Mouse (Mus musculus): ENCODE data around the gene Mtor.

Mtor gene

DNA sequence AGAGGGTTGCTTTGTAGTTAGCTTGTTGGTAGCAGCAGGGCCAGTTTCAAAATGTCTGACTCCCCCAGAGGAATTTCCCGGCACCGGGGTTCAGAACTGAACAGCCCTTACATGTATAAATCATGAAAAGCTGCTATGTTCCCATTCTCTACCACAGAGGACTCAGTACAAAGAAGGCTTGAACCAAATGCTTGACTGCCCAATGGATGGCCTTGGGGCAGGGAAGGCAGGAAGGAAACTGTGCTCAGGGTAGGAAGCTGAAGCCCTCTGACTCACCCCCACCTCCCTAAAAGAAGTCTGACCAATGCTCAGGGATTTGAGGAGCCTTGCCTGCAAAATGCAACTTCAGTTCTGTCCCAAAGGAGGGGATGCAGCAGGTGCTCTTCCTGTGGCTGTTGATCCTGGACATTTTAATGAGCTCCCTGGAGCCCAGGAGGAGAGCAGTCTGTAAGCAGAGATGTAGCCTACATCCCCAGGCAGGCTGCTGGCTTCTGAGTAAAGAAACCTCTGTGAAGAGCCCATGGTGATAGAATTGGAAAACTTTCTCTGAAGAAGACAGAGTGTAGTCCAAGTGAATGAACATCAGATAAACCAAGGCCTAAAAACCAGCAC lies 33.3 kb downstream of the Mtor start:
- no peak for DNase-seq (ENCODE audit: extremely low read depth, low read depth, low spot score)

DNA sequence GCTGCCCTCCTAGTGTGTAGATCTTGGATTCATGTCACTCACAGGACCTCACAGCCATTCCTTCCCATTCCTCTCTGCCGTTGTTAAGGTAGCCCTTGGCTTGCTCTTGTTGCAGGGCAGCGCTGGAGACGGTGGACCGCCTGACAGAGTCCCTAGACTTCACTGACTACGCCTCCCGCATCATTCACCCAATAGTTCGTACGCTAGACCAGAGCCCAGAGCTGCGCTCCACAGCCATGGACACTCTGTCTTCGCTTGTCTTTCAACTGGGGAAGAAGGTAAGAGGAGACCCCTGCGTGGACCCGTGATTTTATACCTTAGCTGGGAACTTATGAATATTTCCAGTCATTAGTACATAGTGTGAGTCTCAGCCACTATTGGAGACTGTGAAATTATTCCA lies 36.1 kb downstream of the Mtor start:
- no peak for DNase-seq (ENCODE audit: extremely low read depth, low read depth, low spot score)

DNA sequence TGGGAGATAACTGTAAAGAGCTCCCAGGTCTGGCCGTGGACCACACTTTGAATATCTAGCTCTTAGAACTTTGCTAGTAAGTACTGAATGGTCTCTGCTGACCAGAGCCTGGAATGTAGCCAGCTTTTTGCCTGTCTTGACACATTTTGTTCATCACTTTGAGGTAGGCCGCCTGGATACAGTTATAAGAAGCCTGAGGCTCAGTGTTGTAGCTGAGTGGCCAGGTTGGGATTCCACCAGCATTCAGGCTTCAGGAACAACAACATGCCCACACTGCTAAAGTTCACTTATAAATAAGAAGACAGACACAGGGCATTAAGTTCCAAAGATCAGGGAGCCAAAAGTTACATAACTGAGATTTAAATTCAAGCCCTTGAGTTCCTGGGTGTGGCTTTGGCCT lies 39.4 kb downstream of the Mtor start:
- DNase-seq (ENCODE audit: extremely low read depth, low read depth, low spot score): no peak

DNA sequence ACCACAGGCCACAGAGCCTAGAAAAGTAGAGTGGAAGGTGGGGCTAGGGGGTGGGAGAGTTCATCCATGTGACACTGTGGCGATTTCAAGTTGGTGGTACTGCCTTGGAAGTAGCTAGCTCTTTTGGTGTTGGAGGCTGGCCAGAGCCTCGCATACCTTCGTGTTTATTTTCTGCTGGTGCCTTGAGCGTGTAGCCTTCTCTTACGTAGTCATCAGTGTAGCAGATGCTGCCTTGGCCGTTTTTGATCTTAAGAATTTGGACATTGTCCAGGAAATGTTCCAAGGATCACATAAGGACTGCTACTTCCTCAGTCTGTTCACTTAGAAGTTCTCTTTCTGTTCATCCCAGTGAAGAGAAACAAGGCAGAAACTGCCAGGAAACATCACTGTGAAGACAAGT lies 42.1 kb downstream of the Mtor start:
- DNase-seq (ENCODE audit: extremely low read depth, low read depth, low spot score): no peak

DNA sequence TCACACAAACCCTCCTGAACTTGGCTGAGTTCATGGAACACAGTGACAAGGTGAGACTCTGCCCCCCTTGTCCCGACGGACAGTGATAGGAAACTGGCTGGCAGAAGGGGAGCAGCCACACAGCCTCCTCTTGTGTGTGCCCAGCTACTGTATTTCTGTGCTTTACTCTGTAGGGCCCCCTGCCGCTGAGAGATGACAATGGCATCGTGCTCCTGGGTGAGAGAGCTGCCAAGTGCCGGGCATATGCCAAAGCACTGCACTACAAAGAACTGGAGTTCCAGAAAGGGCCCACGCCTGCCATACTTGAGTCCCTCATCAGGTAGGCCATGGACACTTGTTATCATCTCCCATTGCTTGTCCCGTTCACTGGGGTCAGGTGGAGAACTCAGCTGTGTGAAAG lies 43.0 kb downstream of the Mtor start:
- no peak for DNase-seq (ENCODE audit: extremely low read depth, low read depth, low spot score)

DNA sequence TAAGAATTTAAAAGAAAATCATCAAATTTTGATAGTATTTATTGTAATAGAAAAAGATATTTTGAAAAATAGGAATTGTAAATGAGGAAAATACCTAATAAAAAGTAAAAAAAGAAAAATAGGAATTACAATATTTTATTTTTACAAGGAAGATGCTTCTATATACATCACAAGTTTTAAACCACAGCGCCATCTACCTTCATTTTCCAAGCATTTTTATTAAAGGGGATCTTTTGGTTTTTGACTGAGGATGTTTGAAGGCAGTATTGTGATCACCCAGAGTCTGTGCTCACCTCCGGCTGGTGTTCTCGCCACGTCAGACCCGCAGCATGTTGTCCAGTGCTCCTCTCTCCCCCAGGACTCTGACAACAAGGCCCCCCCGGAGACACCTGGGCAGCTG lies 46.7 kb downstream of the Mtor start:
- DNase-seq (ENCODE audit: extremely low read depth, low read depth, low spot score): no peak

DNA sequence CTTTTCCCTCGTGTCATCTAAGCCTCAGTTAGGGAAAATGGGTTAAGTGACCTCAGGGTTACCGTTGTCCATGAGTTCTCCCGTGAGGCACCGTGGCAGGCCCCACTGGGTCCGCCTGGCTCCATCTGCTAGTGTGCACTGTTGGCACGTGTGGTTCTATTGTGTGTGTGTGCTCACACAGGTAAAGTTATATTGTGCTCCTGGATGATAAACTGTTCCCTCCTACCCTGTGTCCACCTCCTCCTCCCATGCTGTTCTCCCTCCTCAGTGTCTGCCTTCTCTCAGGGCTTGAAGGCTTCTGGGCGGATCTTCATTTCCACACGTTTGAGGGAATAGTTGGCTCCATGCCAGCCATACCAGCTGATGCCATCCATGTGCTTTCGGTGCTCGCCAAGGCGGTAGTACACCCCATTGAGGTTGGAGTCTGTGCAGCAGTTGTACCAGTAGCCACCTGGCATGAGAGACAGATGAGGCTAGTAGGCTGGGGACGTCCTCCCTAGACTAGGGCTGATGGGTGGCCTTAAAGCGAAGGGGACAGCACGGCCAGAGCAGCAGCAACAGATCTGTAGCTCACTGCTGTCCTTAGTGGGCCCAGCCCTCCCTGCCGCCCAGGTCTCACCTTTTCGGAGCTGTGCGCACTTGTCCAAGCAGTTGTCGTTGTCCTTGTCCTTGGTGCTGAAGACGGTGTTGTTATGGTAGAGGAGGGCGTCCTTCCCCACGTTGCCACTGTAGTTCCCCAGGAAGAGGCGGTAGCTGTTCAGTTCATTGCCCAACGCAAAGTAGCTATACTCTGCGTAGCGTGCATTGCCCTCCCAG lies 47.7 kb downstream of the Mtor start:
- no peak for DNase-seq (ENCODE audit: extremely low read depth, low read depth, low spot score)

DNA sequence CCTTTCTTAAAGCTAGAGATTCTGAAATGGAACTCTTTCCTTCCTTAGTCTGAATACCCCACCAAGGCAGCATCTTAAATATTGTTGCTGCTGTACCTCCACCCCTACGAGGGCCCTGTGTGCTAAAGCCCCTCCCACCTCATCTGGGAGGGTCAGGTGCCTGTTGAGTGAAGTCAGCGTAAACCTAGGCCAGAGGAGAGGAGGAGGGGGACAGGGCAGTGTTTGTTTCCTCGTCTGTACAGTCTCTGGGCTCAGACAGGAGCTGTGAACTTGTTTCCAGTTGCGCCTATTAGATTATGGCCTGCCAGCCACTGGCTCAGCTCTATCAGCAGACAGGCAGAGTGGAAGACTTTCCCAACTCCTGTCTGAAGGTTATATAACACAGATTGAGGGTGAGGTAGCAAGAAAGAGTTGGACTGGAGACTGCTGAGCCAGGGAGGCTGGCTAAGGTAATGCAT lies 52.0 kb downstream of the Mtor start, which contains the start of gene Angptl7:
Gene Angptl7 (minus strand): TSS at position 51 of the 458 bp plus-strand sequence.
- no peak for DNase-seq (ENCODE audit: extremely low read depth, low read depth, low spot score)

DNA sequence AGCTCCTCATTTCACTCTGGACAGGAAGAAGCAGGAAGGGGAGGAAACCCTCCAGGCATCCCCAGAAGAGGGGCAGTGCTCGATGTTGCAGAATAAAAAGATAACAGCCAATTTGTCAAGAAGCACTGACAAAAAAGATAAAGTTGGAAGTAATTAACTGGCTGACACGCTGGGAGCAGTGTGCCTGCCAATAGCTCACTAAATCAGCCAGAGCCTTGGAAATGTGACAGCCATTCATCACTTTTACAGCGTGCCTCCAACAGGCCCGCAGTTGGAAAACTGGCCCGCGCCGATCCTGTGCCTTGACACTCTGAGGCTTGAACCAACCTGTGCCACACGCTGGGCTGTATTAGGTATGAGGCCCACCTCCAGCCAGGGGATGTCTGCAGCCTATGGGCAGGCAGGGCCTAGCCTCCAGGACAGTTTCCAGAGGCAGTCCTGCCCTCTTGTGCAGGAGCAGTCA lies 56.1 kb downstream of the Mtor start:
- DNase-seq (ENCODE audit: extremely low read depth, low read depth, low spot score): no peak

DNA sequence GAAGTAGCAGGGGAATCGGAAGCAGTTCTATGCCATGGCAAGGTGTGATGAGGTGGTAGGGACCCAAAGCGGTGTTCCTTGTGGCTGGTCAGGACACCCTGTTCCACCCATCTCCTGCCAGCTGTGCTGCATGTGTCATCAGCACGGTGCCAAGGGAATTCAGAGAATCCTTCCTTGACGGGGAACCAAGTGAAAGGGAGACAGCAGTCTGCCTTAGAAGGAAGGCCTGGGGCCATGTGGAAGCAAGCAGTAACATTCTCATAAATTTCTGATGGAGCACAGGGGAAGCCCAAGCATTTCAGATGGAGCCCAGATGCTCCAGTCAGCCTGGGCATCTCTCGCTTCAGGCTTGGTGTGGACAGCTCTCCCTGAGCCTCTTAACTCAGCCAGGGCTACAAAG lies 59.2 kb downstream of the Mtor start:
- no peak for DNase-seq (ENCODE audit: extremely low read depth, low read depth, low spot score)

DNA sequence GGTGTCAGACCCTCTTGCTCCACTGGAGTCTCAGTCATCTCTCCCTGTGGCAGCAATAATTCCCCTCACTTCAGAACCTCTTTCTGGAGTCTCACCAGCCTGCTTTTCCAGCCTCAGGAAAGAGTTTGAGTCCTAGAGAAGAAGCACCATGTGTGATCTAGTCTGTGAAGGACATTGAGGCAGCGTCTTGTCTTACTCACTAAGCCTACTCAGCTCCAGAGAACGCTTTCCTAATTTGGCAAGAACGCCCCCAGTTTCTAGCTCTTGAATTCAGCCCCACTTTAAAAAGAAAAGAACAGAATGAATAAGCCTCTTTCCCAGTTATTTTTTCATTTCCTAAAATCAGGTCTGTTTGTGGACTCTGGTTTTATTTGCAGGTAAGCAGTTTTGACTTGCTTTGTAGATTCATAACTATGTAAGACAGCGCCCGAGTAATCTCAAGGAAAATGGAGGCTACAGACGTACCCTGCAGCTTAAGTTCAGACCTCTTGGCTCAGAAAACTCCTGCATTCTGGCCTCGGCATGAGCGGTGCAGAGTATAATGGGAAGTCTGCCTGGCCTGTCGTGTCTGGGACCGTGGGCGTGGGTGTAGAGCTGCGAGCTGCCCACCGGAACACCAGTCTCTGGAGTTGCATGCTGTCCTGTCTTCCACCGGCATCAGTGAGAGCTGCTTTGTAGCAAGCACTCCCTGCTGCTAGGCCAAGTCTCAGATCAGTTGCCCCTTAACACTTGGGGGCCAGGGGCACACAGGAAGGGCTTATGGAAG lies 59.9 kb downstream of the Mtor start:
- DNase-seq (ENCODE audit: extremely low read depth, low read depth, low spot score): no peak

DNA sequence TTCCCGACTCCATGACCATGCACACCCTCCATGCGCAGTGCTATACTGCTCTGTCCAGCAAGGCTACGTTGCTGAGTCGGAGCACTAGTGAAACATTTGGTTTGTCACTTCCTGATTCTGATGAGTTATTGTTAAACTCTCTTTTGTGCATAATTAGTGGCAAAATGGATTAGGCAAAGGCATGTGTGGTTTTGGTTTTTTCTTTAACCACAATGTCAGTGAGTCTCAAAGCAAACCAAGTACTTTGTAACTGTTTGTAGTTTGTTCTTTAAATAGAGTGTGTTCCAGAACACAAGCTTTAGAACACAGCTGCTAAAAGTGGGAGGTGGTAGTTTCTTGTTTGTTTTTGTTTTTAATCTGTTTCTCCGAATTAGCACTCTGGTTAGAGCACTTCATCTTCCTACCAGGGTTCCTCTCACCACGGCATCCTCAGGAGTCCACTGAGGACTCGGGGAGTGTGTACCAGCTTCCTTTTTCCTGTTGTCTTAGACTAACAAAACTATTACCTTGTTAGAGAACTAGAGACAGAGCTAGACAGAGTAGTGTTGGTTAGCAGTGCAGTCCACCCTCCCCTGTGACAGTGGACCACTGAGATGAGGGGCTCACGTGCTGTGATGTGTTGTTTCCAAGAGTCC lies 61.2 kb downstream of the Mtor start:
- no peak for DNase-seq (ENCODE audit: extremely low read depth, low read depth, low spot score)

DNA sequence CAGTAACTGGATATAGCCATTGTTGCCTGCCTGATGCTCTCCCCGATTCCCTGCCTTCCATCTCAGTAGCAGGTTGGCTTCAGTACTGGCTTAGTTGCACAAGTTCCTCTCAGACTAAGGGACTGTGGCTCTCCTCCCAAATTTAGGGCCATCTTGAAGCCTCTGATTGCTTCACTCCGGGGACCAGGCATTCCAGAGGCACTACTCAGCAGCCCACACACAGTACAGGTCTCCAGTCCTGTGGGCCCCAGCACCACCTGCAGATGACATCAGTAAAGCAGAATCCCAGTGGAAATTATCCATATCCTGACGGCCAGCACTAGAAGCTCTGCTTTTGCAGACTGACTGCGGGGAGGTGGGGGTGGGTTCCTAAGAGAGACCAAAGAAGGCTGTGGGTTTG lies 62.3 kb downstream of the Mtor start:
- no peak for DNase-seq (ENCODE audit: extremely low read depth, low read depth, low spot score)

DNA sequence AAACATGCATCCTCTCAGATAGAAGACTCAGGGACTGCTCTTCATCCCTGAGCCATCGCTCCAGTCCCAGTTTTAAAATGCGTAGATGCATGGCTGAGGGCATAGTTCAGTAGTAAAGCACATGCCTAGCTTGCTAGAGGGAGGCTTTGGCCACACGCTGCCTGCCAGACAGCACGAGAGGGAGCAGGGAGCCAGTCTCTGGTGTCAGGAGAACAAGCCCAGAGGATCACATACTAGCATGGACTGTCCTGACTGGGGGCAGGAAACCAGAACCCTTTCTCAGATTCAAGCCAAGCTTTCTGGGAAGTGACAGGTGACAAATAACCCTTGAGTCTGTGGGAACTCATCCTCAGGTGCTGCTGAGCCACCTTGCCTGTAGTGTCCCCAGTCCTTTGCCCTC lies 62.9 kb downstream of the Mtor start:
- DNase-seq (ENCODE audit: extremely low read depth, low read depth, low spot score): no peak

DNA sequence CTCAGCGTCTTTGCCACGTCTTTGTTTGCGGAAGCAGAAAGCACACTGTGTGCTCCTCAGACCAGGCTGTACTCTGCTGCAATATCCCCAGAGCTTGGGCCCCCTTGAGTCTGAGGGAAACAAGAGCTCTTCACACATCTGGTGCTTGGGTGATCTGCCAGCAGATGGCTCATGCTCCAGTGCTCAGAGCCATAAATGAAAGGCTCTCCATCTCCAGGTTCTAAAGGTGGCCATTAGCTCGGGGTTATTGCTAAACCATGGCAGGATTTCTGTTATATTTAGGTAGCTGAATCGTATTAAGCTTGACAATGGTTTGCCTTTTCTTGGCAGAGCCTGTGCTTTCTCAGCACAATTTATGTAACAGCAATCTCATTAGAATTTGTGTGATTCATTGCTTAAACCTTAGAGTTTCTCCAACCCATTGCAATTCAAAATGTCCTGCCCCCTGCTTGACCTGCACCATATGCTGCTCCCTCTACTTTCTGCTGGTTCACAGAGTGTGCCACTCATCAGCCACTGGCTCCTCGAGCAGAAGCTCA lies 64.7 kb downstream of the Mtor start:
- no peak for DNase-seq (ENCODE audit: extremely low read depth, low read depth, low spot score)

DNA sequence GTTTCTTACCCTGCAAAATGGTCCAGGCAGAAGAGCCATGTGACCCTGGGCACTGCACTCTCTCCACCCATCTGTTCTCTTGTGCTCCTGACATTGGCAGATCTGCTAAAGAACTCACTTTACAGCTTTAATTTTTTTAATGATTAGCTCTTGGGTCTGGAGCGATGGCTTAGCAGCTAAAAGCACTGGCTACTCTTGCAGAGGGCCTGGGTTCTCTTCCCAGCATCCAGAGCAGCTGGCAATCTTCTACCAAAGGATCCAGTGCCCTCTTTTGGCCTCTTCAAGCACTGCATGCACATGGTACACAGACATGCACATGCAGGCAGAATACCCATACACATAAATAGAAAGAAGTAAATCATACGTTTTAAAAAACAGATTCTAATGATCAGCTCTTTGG lies 66.9 kb downstream of the Mtor start:
- no peak for DNase-seq (ENCODE audit: extremely low read depth, low read depth, low spot score)

DNA sequence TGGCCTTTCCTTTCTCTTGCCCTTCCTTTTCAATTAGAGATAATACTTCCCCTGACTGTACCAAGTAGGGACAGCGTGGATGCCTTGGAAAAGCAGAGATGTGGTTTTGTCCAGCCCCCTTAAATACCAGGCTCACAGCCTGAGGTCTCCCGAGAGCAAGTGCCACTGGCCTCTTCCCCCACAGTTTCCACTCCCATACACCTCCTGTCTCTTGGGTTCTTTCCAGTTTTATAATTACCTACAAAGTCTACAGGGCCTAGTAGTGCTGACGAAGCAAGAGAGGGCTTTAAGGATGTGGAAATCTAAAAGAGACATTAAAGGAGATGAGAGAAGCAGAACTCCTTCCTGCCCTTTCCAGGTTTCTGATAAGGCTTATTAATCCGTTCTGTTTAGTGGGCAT lies 69.4 kb downstream of the Mtor start:
- DNase-seq (ENCODE audit: extremely low read depth, low read depth, low spot score): no peak

DNA sequence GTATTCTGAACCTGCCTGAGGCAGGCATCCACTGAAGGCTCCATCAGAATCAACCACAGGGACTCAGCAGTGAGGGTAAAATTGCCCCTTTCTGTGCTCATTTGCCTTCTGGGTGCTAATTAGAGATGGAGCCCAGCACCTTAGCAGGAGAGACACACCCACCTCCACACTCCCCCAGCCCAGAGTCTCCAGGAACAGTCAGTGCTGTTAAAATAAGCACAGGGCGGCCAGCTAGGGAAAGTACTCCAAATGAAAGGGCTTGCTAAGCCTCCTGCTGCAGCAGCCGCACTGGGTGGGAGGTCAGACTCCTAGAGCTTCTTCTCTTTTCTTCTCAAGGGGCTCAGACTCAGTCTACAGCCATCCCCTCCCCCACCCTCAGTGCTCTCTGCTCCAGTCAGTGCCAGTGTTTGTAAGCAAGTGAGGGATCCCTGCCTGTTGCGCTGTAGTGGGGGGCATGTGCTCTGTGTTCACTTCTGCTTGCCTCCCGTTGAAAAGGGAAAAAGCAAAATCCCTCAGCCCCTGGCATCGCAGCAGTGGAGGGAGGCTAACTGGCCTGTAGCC lies 69.9 kb downstream of the Mtor start:
- DNase-seq (ENCODE audit: extremely low read depth, low read depth, low spot score): no peak

DNA sequence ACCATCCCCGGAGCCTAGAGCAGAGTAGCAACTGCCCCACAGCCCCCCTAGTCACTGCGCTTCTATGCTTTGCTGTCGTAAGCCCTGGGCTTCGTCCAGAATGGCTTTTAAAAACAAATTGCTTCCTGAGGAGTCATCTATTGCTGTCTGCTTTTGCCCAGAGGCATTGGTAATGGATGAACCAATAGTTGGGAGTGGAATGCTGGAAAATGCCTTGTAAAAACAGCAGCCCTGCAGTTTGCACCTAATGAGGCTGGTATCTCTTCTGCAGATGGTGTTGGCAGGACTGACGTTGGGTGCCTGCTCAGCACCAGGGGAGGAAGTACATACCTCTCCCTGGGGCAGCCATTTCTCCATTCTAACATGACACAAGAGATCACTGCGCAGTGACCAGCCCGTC lies 75.1 kb downstream of the Mtor start:
- no peak for DNase-seq (ENCODE audit: extremely low read depth, low read depth, low spot score)

DNA sequence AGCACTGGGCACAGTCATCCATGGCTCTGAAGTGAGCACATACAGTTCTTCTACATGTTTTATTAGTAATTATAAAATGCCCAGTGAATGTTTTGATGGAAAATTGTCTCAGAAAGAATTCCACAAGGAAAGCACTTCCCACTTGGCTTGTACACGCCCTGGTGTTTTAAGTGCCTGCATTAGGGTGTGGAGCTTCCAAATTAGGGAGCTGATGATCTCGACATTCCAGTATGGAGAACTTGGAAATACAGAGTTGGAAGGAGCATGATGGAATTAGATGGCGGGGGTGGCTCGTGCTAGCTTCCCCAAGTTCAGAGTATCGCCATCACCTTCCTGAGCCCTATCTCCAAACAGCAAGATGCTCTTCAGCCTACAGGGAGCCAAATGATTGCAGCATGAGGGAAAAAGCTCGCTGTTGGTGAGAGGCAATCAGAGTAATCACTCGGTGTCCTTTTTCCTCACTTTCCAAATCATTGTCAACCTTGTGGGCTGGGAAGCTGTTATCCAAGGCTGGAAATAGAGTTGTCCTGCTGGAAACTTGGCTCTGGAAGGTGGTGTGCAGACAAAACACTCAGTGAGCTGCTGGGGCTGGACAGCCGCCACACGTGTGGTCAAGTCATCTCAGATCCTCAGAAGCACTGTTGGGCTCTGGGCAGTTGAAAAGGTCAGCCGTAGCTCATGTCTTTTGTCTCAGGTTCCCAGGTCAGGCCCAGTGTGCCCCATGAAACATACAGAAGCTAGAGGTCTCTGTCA lies 78.9 kb downstream of the Mtor start:
- no peak for DNase-seq (ENCODE audit: extremely low read depth, low read depth, low spot score)

Measured in fat pad, adult 2 months (tissue).